Mouse (Mus musculus) inflammation-experienced regulatory T-cells, adult 16 weeks (primary cell): ENCODE measurements around the gene Prl7a2. TPM values are rescaled to one million over a fixed set of nuclear protein-coding genes. Genes with fewer than 3 reads are reported as not detected.

Experiments used
- polyA plus RNA-seq: library from polyadenylated mRNA; unstranded; fragments of 100-300 nt; shearing (Covaris generic); gene quantifications from one replicate; pipeline ENCODE4 v1.2.1, GENCODE M21; 2017

Gene Prl7a2
- not detected for polyA plus RNA-seq

GRCm38 (mm10) chr13:27667936-27668335 lies at the start of gene Prl7a2:
Gene Prl7a2 (minus strand): TSS chr13:27668036.

GRCm38 (mm10) chr13:27716636-27717035 lies 48.8 kb upstream of the Prl7a2 start, which contains the start of gene Prl7d1:
Gene Prl7d1 (minus strand): TSS chr13:27716736.

GRCm38 (mm10) chr13:27642393-27642792 lies 25.4 kb downstream of the Prl7a2 start, which contains the start of gene Prl7a1:
Gene Prl7a1 (minus strand): TSS chr13:27642493.

GRCm38 (mm10) chr13:27610482-27610881 lies 57.4 kb downstream of the Prl7a2 start, which contains the start of gene Prl7b1:
Gene Prl7b1 (minus strand): TSS chr13:27610582.

Other genes starting within 250 kb of the Prl7a2 start
- not detected for gene Prl8a6, start 229.3 kb downstream of the Prl7a2 start, polyA plus RNA-seq
- not detected for gene Prl8a8, start 154.8 kb downstream of the Prl7a2 start, polyA plus RNA-seq
- gene Prl8a9, start 103.4 kb downstream of the Prl7a2 start, polyA plus RNA-seq: not detected
- gene Prl8a1, start 85.9 kb downstream of the Prl7a2 start, polyA plus RNA-seq: not detected
- gene Prl7b1, start 57.5 kb downstream of the Prl7a2 start, polyA plus RNA-seq: not detected
- not detected for gene Prl7a1, start 25.5 kb downstream of the Prl7a2 start, polyA plus RNA-seq
- gene Prl7d1, start 48.7 kb upstream of the Prl7a2 start, polyA plus RNA-seq: not detected
- not detected for gene Prl7c1, start 112.8 kb upstream of the Prl7a2 start, polyA plus RNA-seq
- gene Prl2a1, start 133.6 kb upstream of the Prl7a2 start, polyA plus RNA-seq: not detected
- not detected for gene Prl2c1, start 181.3 kb upstream of the Prl7a2 start, polyA plus RNA-seq